Mouse (Mus musculus) embryo, embryonic 9.5 days (tissue): ENCODE measurements around the gene Gm17455.

Source experiments
- DNase-seq: peaks from one replicate; pipeline ENCODE4 v3.0.0-alpha.2; 2017; ENCODE audit errors: extremely low spot score

Gm17455 gene

DNA sequence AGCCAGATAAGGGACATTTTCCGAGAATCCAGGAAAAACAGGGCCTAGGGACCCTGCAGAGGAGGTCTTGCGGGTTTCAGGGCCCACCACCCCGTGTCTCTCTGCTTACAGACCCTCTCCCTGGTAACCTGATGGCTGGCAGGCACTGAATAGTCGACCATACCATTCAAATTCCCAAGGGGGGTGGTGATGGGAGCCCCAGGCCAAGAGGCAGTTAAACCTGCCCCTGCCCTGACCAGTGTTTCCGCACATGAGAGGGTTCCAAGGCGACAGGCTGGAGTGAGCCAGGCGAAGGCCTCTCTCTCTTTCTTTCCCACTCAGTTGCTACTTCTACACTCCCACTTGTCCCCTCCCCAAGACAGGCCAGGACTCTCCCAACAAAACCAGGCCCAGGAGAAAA lies at the start of gene Gm17455:
Gene Gm17455 (plus strand): TSS at position 278 of the 400 bp plus-strand sequence.
- peak; percentile 30 for DNase-seq

DNA sequence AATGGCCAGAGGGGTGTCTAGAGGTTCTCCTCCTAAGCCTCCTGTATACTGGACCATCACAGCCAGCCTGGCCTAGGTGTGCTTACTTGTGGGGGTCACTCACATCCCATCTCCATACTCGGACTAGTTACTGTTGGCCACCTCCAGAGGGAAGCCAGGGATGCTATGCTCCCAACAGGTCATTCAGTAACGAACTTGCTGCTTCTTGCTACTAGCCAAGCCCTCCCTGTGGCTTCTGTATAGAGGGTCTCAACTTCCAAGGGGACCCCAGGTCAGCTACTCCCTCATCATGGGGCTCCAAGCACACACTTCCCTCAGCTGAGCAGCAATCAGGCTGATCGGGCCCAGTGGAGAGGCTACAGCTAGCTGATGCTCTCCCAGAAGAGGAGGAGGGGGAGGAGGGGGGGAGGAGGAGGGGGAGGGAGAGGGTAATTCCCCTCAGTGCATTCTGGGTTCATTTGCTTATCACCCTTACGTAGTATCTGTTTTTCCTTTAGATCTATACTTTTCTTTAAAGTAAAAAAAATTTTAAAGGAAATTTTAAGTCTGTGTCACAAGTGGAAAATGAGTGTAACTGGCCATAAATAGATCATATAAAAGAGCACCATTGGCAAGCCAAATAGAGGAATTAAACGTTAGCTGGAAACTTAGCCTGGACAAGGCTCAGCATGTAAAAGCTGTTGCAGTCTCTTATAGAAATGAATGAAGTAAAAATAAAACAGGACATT lies 49.3 kb upstream of the Gm17455 start:
- DNase-seq: no peak

DNA sequence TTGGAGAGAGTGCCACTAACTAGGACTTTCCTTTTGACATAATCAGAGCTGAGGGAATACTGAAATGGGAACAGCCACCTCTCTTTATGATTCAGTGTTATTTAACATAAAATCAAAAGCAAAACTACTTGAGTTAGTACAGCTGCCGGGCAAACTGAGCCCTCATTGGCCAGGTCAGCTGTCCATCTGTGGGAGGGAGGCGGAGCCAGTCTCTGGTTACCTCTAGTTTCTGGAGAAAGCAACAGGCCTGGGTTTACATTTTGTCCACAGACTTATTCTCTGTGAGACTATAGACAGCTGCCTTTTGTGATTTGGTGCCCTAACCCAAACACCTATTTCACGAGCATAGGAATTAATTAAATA lies 48.7 kb upstream of the Gm17455 start:
- DNase-seq: peak; percentile 84

DNA sequence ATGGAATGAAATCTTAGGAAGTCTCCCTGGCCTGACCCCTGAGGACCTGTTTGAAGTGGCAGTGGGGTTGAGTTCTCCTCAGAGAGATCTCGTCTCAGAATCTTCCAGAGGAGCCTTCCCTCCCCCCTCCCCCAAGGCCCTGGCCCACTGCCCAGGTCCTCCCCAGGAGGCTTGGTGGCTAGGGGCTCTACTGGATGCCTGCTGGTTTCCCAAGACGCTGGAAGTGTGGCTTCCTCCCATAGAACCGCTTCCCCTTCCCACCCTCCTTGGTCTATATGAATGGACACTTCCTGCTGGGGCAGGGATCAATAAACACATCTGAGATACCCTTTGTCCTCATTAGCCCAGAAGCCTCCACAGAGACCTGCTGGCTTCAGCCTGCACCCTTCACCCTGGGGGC lies 48.3 kb upstream of the Gm17455 start:
- no peak for DNase-seq

GRCm38 (mm10) chr10:60351761-60352455 lies 47.6 kb upstream of the Gm17455 start:
- peak; percentile 70 for DNase-seq

GRCm38 (mm10) chr10:60353241-60354002 lies 46.1 kb upstream of the Gm17455 start:
- DNase-seq: no peak

- DNase-seq: no peak
These were observed 45.6 kb upstream of the Gm17455 start for GRCm38 (mm10) chr10:60354003-60354325.

DNA sequence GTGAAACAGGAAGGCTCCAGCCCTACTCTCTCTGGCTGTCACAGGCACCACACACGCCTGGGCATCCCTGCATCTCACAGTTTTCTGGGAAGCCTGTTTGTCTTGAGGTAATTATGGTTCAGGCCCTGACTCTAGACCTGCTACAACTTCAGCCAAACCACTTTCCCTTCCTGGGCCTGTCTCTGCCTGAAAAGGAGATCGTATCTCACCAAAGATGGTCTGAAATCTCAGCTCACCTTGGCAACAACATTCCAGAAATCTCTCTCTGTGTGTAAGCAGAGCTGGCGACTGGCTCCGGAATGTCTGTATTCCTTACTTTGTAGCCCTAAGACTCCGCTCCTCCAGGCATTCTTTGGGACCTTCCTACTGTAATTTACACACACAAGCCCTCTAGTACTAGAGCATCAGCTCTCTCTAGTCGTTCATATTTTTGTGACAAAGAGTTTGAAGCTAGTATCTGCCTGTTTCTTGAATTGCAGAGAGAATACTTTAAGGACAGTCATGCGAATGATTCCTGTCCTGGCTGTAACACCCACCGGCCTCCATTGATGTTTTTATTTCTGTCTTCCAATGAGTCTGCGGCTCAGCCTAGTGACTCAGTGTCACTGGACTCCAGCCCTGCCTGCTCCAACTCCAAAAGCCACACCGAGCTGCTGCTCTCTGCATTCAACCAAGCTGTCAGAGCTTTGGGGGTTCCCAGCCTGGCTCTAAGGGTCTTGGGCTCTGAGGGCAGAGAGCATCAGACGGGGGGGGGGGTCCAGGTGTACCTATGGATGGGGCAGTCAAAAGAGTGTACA lies 44.4 kb upstream of the Gm17455 start:
- no peak for DNase-seq

DNA sequence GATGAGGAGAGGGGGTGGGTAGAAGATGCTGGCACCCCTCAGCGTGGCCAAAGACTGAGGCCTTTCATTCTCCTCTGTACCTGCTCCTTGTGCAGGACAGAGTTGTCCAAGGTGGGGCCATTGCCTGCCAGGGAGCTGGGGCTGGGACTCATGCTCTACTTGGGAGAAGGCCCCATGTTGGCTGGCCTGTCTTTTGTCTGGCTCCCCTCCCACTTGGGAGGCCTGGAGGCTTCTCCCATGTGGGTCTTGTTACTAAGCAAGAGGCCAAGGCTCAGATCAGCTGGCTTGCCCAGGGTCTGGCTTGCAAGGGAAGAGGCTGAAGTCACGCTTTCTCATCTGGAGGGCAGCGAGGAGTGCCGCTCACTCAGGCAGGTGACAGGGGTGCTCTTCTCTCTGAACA lies 42.1 kb upstream of the Gm17455 start:
- DNase-seq: no peak

- no peak for DNase-seq
These were observed 41.6 kb upstream of the Gm17455 start for GRCm38 (mm10) chr10:60357901-60358300.

DNA sequence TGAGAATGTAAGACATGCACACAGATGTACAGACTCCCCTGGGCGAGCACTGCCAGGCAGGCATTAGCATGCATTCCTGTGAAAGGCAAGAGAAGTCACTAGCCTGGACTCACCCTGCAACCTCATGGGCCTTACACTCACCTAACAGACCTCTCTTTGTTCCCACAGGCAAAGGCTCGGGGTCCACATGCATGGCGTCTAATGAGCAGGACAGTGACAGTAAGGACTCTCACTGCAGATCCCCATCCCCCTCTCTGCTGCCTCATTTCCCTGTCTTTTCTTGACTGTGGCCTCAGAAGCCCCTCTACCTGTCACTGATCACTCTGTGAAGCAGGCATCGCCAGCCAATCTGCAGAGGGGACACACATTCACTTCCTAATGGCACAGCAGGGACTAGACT lies 40.8 kb upstream of the Gm17455 start:
- no peak for DNase-seq

DNA sequence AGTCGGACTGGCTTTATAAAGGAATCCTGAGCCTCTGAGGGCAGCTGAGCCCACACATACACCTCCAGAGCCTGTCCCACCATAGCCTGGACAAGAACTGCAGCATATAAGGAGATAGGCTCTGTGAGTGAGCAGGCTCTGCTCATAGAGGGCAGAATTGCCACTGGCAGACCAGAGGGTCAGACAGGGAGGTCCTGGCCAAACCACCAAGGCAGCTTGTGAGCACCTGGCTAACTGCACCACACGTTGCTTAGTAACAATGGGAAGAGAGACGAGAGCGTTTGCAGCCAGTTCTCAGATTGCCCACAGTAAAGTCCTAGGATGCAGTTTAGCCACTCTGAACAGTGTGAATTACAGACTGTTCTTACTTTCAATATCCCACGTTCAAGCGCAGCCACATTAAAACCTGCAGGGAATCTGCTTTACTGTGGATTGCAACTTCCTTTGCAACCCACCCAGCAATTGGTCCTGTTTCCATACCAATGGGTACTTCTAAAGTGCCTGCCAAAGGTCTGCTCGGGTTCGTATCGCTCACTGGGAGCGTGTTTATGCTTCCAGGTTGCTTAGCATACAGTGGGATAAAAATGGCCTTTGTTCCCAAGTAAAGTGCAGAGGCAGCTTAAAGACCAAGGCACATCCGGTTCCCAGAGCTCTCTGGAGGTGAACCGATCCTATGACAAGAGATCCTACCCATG lies 37.8 kb upstream of the Gm17455 start:
- DNase-seq: no peak

DNA sequence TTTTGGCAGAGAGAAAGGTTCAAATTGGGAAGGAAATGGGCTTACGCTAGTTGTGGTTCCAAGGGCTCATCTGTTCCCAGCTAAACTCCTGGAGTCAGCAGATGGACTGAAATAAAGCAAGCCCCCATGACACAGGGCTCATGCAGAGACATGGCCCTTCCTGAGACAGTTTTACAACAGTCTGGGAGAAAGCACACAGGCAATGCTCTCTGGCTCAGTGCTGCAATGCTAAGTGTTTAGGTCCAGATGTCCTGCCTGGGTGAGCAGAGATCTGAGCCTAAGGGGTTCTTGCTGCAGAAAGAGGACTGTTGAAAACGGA lies 37.3 kb upstream of the Gm17455 start:
- no peak for DNase-seq

DNA sequence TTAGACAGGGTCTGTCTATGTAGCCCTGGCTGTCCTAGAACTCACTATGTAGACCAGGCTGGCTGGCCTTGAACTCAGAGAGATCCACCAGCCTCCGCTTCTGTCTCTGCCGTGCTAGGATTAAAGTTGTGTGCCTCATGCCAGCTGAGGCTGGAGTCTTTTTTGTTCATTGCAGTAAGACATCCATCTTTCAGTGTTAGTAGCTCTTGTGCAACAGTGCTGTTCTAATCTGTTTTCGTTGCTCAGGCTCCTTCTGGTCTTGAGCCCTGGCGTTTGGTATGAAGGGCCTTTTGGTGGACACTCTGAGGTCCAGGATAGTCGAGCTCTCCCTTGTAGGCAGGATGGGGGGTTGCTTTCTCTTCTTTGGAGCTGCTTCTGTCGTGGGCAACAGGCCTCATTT lies 36.1 kb upstream of the Gm17455 start:
- no peak for DNase-seq

- DNase-seq: no peak
These were observed 32.4 kb upstream of the Gm17455 start for GRCm38 (mm10) chr10:60367145-60367544.

GRCm38 (mm10) chr10:60367904-60368303 lies 31.6 kb upstream of the Gm17455 start:
- DNase-seq: no peak

- DNase-seq: no peak
These were observed 30.1 kb upstream of the Gm17455 start for GRCm38 (mm10) chr10:60369405-60369804.

DNA sequence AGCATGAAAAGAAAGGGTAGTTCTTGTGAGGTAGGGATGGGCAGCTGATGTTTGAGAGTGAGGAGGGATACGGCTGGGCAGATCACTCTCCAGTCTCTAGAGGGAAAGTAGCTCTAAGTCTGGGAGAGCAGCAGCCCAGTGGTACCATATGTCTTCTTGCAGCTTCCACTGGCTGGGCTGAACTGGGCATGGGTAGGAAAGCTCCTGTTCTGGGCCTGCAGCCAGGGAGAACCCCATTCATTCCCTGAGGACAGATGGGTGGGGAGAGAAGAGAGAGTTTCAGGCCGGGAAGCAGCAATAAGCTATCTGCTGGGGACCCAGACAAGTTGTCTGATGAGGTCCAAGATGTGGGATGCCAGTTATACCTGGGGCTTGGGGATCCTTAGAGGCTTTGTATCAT lies 29.4 kb upstream of the Gm17455 start:
- no peak for DNase-seq

DNA sequence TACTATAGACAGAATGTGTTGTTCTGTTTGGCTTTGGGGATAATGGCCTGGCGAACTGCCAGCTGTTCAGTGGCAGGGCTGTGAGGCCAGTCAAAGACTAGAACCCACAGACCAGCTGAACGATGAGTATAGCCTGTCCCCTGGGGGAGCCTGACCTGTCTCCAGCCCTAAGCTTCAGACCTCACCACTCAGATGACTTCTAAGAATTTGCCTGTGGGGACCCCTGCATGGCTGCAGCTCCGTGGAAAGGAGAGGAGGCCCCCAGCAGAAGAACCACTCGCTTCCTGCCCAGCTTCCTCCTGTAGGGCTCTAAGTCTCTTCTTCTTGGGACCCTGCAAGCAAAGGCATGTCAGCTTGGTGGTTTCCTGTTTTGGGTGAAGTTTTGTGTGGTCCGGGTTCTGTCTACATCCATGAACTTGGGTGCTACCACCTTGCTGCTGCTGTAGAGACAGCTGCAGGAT lies 28.9 kb upstream of the Gm17455 start:
- no peak for DNase-seq

DNA sequence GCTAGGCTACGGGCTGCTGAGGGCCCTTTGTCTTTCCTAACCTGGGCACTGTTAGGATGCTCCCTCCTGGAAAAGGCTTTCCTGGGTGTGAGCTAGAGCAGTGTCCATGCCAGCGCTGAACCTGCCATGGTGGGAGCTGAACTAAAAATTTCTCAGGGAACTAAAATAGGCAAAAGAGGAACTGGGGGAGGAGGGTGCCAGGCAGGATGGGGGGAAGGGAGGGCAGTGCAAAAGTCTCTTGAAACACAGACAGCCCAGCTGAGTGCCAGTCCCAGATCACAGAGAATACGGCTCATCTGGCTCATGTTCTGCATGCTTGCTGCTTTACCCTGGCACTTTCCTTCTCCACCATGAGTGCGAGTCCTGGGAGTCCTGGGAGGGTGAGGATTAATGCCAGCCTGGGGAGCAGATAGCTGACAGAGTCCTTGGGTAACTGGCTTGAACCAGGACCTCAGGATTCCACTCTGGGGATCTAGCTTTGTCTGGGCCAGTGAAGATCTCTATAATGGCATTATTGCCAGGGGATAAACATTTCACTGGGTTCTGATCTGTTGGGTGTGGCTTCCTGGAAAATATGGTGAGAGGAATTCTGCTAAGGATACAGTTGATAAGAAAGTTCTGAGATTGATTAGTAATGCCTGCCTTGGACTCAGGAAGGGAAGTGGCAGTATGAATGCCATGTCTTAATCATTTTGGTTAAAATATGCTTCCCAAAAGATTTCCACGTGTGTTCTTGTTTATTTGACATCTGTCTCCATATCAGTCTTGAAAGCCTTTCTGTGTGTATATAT lies 27.7 kb upstream of the Gm17455 start:
- DNase-seq: no peak

DNA sequence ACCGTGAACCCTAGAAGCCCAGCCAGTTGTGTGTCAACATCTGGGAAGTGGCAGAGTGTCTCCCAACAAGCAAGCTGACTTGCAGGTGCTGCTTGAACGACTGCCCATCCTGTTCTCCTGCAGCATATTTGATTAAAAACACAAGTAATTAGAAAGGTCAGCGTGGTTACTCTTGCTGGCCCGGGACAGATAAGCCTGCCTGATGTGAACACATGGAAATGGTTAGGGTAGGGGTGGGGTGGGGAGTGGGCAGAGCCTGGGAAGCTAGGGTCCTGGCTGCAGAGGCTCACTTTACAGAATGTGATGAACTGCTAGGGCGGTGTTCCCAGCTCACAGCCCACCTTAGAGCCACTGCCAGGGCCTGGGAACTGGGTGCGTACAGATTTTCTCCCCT lies 26.0 kb upstream of the Gm17455 start:
- DNase-seq: no peak
